Mouse (Mus musculus): Measurements from ENCODE around the gene Erc2.
A peak's percentile ranks its signal among the peaks of the same experiment; 100 is the strongest.

The Erc2 gene

GRCm38 (mm10) chr14:27778982-27779701, 156.9 kb downstream of the Erc2 start:
- DNase-seq = no peak

- DNase-seq = no peak
Observed at GRCm38 (mm10) chr14:27781221-27781620, 159.0 kb downstream of the Erc2 start.

GRCm38 (mm10) chr14:27784826-27785225, 162.6 kb downstream of the Erc2 start:
- no peak for DNase-seq

GRCm38 (mm10) chr14:27785562-27785961, 163.3 kb downstream of the Erc2 start:
- no peak for DNase-seq

GRCm38 (mm10) chr14:27789066-27789898, 167.1 kb downstream of the Erc2 start:
- DNase-seq = no peak

GRCm38 (mm10) chr14:27798184-27798934, 176.1 kb downstream of the Erc2 start:
- no peak for DNase-seq

GRCm38 (mm10) chr14:27800766-27801165, 178.5 kb downstream of the Erc2 start:
- peak; percentile 13 for DNase-seq

DNA sequence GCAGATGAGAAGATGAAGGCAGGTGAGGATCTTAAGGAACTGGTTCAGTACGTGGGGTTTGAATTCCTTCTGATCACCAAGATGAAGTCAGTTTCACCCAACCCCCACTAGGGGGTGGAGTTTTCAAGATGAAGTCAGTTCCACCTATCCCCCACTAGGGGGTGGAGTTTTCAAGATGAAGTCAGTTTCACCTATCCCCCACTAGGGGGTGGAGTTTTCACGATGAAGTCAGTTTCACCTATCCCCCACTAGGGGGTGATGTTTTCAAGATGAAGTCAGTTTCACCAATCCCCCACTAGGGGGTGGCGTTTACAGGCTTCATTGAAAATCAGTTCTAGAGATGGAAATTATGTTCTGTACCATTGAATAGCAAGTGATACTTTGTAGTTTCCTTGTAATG, 181.7 kb downstream of the Erc2 start:
- no peak for DNase-seq

DNA sequence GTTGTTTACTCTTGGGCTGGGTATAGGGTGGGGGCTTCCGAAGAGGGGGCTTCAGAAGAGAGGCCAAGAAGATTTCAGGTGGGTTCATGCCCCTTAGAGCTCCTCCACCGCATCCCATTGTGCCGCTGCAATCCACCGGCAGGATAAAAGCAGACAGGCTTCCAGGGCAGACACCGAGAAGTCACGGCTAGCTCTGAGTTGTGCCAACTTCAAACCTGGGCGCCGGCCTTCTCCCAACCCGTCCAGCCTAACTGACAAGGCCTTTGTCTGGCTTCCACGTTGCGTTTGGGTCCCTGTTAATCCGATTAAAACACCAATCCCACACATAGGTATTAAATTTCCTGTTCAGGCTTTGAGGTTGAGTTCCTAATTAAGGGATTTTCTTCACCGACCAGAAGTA, 182.8 kb downstream of the Erc2 start:
- no peak for DNase-seq

- peak; percentile 50 for DNase-seq
Observed at GRCm38 (mm10) chr14:27808080-27808479, 185.9 kb downstream of the Erc2 start.

GRCm38 (mm10) chr14:27808523-27809114, 186.4 kb downstream of the Erc2 start:
- DNase-seq = no peak

DNA sequence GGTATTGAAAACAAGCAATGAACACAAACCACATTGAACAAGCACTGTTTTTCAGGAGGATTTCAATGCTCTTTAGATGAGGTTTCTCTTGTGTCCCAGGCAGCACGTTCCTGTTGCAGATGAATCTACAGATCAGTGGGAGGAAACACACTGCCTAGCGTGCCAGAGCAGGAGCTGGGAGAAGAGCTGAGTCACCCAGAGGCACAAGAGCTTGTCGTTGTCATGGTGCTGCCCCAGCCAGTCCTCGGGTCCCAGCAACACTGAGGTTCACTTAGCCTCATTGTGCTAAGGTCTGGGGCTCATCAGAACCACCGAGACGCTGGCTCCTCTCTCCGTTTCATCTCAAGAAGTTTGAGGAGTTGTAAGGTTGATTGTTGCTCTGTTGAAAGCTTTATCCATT, 188.6 kb downstream of the Erc2 start:
- peak; percentile 17 for DNase-seq

DNA sequence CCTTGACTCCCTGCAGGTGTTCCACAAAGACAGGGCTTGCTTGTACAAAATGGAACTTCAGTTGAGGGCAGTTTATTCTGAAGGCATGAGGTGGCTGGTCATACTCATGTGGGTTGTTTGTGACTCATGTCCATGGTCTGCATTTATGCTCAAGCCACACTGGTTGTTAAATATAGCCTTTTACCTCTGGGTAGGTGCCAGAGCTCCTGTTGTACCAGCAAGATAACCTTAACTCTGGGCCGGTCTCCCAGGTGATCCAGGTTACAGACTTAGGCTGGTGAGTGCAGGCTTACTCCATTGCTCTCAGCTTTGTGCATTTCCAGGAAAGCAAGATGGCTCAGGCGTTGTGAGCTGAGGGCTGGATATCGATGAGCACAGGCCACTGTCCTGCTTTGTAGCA, 189.4 kb downstream of the Erc2 start:
- DNase-seq = peak; percentile 10

DNA sequence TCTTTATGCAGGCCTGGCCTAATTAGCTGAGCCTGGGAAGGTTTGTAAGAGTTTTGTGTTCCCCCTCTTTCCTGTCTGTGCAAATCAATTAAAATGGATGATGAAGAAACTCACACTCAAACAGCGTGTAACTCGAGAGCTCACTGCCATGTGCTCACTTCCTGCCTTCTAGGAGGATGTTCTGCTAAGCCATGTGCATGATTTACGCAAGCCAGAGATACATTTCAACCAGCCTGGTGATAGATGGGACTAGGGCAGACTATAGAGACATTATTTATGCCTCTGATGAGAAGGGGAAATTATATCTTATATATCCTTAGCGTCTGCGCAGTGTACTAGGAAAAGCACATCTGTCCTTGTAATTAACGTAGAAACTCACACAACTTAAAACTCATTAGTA, 193.5 kb downstream of the Erc2 start:
- no peak for DNase-seq

GRCm38 (mm10) chr14:27818986-27819385, 196.8 kb downstream of the Erc2 start:
- DNase-seq = no peak

- peak; percentile 56 for DNase-seq
Observed at GRCm38 (mm10) chr14:27821801-27822200, 199.6 kb downstream of the Erc2 start.

- DNase-seq = no peak
Observed at GRCm38 (mm10) chr14:27822566-27822965, 200.3 kb downstream of the Erc2 start.

- no peak for DNase-seq
Observed at GRCm38 (mm10) chr14:27823048-27823447, 200.8 kb downstream of the Erc2 start.

DNA sequence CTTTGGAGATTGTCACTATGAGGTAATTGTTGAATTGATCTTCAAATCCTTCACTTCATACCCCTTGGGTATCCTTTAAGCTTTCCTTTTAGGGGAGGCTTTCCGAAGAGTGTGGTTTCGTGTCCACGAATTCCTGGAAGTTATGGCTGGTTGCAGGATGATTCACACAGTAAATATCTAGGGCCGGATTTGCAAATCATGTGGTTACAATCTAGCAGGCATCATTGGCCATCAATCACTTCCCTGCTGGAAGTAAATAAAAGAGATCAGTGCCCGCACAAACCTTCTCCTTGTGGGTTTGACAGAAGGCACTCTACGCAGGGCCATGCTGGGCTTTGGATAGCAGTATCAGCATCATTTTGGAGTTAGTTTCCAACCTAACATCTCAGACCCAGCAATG, 201.7 kb downstream of the Erc2 start:
- no peak for DNase-seq

DNA sequence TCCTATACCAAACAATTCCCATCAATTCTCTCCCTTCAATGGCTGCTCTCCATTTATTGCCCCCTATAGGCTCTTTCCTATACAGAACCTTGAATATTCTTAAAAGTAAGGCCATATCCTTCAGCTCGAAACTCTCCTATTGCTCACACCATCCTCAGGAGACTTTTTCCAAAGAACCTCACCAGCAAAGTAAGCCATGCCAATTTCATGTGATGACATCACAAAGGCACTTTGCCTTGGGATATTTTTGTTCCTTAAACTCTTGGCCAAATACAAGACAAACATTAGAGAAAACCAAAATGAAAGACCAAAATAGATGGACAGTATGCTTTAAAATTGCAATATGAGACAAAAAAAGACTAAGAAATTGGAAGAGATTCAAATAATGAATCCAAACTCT, 204.6 kb downstream of the Erc2 start:
- no peak for DNase-seq

- DNase-seq = no peak
Observed at GRCm38 (mm10) chr14:27828089-27828488, 205.9 kb downstream of the Erc2 start.

GRCm38 (mm10) chr14:27832196-27832595, 210.0 kb downstream of the Erc2 start:
- DNase-seq = no peak

GRCm38 (mm10) chr14:27835351-27835750, 213.1 kb downstream of the Erc2 start:
- no peak for DNase-seq
